Mouse (Mus musculus): ENCODE measurements at regions not wholly inside any gene's neighbourhood (a gene's known extent, or its start where the extent isn't known, plus 50 kb on each side); places are given as distances from the start of the nearest gene placed in this dataset.

DNA sequence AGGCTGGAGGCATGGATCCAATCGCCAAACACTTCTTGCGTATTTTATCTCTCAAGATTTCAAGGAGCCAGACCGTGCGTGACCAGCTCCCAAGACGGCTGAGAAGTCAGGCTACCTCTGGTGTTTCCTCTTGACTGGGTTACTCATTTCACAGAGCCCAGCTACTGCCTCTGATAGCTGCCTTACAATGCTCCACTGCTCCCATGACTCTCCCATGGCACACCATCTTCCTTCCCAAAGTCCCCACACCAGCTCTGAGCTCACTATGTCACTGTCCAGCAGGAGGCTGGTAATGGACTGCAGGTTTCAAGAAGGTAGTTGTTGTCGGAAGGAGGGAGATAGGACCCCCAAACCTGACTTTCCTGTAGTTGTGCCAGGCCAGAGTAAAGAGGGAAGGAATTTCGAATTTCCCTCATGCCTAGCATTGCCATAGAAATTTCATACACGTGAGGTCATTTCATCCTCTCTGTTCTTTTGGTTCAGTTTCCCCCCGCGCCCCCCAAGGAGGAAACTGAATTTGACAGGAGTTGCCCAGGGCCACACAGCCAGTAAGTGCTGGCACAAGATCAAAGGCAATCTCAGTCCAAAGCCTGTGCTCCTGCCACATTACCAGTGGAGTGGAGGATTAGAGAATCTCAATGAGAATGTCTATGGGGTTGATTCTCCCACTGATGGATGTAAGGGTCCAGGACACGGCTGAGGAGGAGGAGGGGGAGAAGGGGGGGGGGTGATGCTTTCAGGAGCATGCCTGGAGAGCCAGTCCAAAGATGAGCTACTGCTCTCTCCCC is 155.3 kb upstream of the Mocs1 start:
- Histone ChIP-seq H3K36me3 (no peaks in the 10 kb centered on the region), H3K4me1 (no peaks in the 10 kb centered on the region), H3K9me3 (peaks cover 5% of the 10 kb centered on the region; the same call in 1 of the 2 replicates), H3K4me3 (no peak overlapping the region), H3K27ac (no peak overlapping the region), H3K27me3 (ENCODE audit: insufficient read depth, poor library complexity, severe bottlenecking) (0 out of 2 replicates have a peak, but pooled peaks cover 9% of the 10 kb centered on the region)
- 68% methylated on average over 11 of the region's 11 CpGs for WGBS
- DNase-seq (ENCODE audit: low spot score): peak; percentile 47

DNA sequence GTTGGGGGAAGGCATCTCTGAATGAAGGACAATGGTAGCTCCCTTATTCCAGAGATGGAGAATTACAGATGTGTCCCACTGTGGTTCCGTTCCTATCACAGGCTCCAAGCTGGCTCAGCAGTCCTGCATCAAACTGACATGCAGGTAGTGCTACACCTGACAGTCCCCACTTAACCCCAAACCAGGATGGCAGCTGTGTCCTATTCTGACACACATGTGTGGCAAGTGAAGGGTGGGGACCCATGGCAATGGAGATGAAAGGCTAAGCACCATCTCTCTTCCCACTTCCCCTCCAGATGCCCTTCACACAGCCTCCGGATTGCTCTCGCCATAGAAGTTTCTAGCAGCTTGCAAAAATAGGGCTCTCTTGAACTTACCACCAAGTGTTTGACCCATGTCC is 153.2 kb upstream of the Mocs1 start:
- Histone ChIP-seq H3K36me3 (no peaks in the 10 kb centered on the region), H3K27me3 (ENCODE audit: insufficient read depth, poor library complexity, severe bottlenecking) (0 out of 2 replicates have a peak, but pooled peaks cover 9% of the 10 kb centered on the region), H3K4me1 (no peaks in the 10 kb centered on the region), H3K27ac (no peak overlapping the region), H3K4me3 (no peak overlapping the region), H3K9me3 (peaks cover 5% of the 10 kb centered on the region; the same call in 1 of the 2 replicates)
- 92% methylated on average over 3 of the region's 3 CpGs for WGBS
- peak; percentile 57 for DNase-seq (ENCODE audit: low spot score)

DNA sequence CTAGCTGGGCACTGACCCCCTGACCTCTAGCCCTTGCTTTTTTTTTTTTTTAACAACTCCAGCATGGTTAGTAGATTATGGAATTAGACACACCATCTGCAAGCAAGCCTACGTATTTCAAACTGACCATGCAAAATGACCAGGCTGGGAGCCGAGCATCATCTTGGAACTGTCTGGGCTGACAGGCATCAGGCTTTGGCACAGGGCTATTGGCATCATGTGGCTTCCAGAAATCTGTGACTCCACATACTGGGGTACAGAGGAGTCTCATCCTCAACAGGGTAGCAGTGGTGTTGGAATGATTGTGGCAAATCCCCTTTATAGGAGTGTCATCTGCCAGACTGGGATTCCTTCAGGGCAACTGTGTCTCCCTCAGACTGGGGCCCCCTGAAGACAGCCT is 152.7 kb upstream of the Mocs1 start:
- peak; percentile 58 for DNase-seq (ENCODE audit: low spot score)
- 0 out of 2 replicates have a peak, but pooled peaks cover 9% of the 10 kb centered on the region for H3K27me3 ChIP-seq (ENCODE audit: insufficient read depth, poor library complexity, severe bottlenecking)
- H3K4me3 ChIP-seq: no peak overlapping the region
- H3K9me3 ChIP-seq: 0 out of 2 replicates have a peak, but pooled peaks cover under 1% of the 10 kb centered on the region
- H3K36me3 ChIP-seq: no peaks in the 10 kb centered on the region
- WGBS: 69% methylated on average over 2 of the region's 2 CpGs
- no peaks in the 10 kb centered on the region for H3K4me1 ChIP-seq
- H3K27ac ChIP-seq: no peak overlapping the region

DNA sequence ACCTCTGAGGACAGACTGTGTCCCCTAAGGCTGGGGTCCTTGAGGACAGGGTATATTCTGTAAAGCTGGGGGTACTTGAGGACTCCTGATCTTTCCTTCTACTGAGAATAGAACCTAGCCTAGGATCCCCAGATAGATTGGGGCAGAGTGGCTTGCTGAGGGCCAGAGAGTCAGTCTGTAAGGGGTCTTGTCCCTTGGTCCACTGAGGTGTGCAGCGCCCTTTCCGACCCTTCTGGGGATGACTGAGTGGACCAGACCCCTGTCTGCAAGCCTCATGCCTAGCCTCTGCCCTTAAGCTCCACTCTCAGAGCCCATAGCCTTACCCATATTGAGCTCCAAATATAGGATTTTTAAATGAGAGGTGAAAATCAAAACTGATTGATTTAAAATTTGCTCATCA is 152.2 kb upstream of the Mocs1 start:
- no peak overlapping the region for H3K27ac ChIP-seq
- DNase-seq (ENCODE audit: low spot score): peak; percentile 59
- 0 out of 2 replicates have a peak, but pooled peaks cover 9% of the 10 kb centered on the region for H3K27me3 ChIP-seq (ENCODE audit: insufficient read depth, poor library complexity, severe bottlenecking)
- no peaks in the 10 kb centered on the region for H3K9me3 ChIP-seq
- no peaks in the 10 kb centered on the region for H3K36me3 ChIP-seq
- 90% methylated on average over 2 of the region's 2 CpGs for WGBS
- no peak overlapping the region for H3K4me3 ChIP-seq
- no peaks in the 10 kb centered on the region for H3K4me1 ChIP-seq

DNA sequence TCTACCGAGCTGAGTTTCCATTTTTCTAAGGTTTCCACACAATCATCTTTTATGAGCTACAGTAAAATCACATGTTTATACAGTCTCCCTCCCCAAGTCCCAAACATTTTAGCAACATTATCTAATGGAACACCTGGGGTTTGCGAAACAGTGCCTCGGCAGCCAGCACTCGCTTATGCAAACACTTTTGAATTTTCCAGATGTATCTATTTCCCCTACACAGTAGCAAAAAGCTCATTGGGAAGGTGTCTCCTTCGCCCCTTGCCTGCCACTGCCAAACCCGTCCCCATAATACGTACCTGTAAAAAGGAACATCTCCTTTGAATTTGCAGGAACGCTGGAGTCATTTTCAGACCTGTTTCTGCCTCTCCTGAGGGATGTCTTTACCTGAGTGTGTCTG is 149.6 kb upstream of the Mocs1 start:
- Histone ChIP-seq H3K9me3 (no peaks in the 10 kb centered on the region), H3K27me3 (ENCODE audit: insufficient read depth, poor library complexity, severe bottlenecking) (0 out of 2 replicates have a peak, but pooled peaks cover 5% of the 10 kb centered on the region), H3K27ac (no peak overlapping the region), H3K4me1 (no peaks in the 10 kb centered on the region), H3K4me3 (no peak overlapping the region), H3K36me3 (no peaks in the 10 kb centered on the region)
- no peak for DNase-seq (ENCODE audit: low spot score)
- 83% methylated on average over 8 of the region's 8 CpGs for WGBS

DNA sequence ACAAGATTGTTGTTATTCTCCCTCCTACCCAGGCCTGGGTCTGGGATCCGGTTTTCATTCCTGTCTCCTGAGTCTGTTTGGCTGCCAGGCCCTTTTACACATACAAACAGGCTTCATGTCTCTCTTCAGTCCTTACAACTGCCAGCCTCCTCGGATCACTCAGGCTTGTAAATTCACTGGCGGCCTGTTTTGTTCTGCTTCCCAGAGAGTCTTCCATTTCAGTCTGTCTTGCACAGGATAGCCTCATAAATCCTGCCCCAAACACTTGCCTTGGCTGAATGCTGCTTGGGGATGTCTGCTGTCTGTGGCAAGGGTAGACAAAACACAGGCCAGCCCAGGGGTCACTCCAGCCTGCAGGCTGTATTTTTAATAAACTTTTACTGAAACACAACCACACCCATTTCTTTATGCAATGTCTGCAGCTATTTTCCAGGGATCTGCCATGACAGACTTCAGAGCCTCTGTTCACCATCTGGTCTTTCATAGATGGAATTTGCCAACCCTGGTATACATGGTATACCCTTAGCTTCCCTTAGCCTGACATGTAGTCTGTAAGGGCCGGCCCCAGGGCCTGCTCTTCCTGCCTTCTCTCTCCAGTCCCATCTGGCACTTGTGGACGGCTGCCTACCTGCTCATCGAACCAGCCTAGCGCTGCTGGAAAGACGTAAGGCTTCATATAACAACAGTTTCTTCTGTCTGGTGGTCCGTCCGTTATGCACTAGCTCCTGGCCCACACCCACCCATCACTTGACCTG is 149.0 kb upstream of the Mocs1 start:
- Histone ChIP-seq H3K27ac (no peak overlapping the region), H3K27me3 (ENCODE audit: insufficient read depth, poor library complexity, severe bottlenecking) (no peaks in the 10 kb centered on the region), H3K4me3 (no peak overlapping the region), H3K4me1 (no peaks in the 10 kb centered on the region), H3K9me3 (no peaks in the 10 kb centered on the region), H3K36me3 (no peaks in the 10 kb centered on the region)
- DNase-seq (ENCODE audit: low spot score): peak; percentile 43
- 79% methylated on average over 10 of the region's 10 CpGs for WGBS

DNA sequence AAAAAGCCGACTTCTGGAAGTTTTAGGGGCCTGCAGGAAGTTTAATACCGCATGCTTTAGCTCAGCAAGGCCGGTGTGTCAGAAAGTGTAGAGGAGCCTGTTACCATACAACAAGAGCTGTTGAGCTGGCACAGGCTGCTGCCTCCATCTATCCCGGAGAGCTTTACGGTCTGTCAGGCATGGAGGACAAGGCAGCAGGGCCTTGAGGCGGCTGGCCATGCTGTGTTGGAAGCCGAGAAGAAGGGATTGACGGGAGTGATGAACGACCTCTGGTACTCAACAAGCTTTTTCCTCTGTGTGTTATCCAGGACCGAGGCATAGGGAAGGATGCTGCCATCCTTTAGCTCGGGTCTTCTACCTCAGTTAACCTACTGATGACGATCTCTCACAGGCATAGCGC is 146.8 kb upstream of the Mocs1 start:
- Histone ChIP-seq H3K36me3 (no peaks in the 10 kb centered on the region), H3K4me3 (no peak overlapping the region), H3K27ac (no peak overlapping the region), H3K9me3 (no peaks in the 10 kb centered on the region), H3K4me1 (no peaks in the 10 kb centered on the region), H3K27me3 (ENCODE audit: insufficient read depth, poor library complexity, severe bottlenecking) (no peaks in the 10 kb centered on the region)
- peak; percentile 65 for DNase-seq (ENCODE audit: low spot score)
- WGBS: 81% methylated on average over 13 of the region's 13 CpGs

DNA sequence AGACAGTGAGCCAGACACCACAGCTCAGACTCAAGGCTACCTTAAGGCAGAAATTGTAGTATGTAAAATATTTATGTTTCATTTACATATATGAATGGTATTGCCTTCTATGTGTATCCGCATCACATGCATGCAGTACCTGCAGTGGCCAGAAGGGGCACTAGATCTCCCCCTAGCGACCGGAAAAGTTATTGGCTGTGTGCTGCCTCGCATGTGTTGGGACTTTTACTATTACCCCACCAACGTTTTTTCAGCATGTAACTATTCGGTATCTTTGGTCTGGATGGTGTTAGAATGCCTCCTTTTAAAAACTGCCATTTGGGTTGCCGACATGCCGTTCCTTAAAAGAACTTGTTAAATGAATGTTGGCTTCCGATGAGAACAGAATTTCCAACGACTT is 145.7 kb upstream of the Mocs1 start:
- no peaks in the 10 kb centered on the region for H3K36me3 ChIP-seq
- 80% methylated on average over 10 of the region's 10 CpGs for WGBS
- H3K27ac ChIP-seq: no peak overlapping the region
- no peak overlapping the region for H3K4me3 ChIP-seq
- no peaks in the 10 kb centered on the region for H3K4me1 ChIP-seq
- H3K9me3 ChIP-seq: no peaks in the 10 kb centered on the region
- DNase-seq (ENCODE audit: low spot score): peak; percentile 38
- H3K27me3 ChIP-seq (ENCODE audit: insufficient read depth, poor library complexity, severe bottlenecking): no peaks in the 10 kb centered on the region

DNA sequence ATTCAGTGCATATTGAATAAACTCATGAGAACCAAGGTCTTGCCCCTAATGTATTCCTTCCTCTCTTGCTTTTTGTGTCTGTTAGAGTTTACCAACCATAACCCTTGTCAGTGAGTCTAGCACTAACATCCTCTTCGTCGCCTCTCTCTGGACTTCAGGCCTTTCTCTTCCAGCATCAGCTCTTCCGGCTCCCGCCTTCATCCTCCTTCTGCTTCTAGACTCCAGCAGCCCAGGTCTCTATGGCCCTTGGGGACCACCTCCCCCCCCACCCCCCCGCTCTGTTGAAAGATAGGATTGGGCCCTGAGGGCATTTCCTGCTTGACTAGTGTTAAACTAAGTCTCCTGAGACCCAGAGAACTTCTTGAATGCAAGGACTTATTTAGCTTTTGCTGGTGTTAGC is 144.7 kb upstream of the Mocs1 start:
- no peak overlapping the region for H3K4me3 ChIP-seq
- peak; percentile 63 for DNase-seq (ENCODE audit: low spot score)
- H3K27me3 ChIP-seq (ENCODE audit: insufficient read depth, poor library complexity, severe bottlenecking): no peaks in the 10 kb centered on the region
- H3K4me1 ChIP-seq: no peaks in the 10 kb centered on the region
- WGBS: 78% methylated on average over 5 of the region's 5 CpGs
- no peak overlapping the region for H3K27ac ChIP-seq
- no peaks in the 10 kb centered on the region for H3K9me3 ChIP-seq
- H3K36me3 ChIP-seq: no peaks in the 10 kb centered on the region

DNA sequence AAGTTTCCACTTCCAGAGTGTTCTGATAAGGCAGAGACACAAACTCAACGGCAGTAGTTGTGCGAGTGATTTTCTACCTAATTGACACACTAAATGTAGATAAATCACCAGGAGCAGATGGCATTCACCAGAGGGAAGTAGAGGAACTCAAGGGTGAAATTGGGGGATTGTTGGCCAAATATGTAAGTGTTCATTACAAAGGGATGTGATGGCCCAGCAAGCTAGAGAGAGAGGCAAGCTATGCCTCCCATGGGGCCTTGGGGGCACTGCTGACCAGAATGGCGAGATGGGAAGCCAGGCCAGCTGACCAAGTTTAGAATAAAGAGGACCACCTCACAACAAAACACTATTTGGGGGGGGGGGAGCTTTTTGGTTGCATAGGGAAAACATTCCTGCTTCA is 136.5 kb upstream of the Mocs1 start:
- Histone ChIP-seq H3K27ac (no peak overlapping the region), H3K4me1 (no peaks in the 10 kb centered on the region), H3K36me3 (no peaks in the 10 kb centered on the region), H3K9me3 (no peaks in the 10 kb centered on the region), H3K27me3 (ENCODE audit: insufficient read depth, poor library complexity, severe bottlenecking) (no peaks in the 10 kb centered on the region), H3K4me3 (no peak overlapping the region)
- DNase-seq (ENCODE audit: low spot score): no peak
- 77% methylated on average over 3 of the region's 3 CpGs for WGBS

DNA sequence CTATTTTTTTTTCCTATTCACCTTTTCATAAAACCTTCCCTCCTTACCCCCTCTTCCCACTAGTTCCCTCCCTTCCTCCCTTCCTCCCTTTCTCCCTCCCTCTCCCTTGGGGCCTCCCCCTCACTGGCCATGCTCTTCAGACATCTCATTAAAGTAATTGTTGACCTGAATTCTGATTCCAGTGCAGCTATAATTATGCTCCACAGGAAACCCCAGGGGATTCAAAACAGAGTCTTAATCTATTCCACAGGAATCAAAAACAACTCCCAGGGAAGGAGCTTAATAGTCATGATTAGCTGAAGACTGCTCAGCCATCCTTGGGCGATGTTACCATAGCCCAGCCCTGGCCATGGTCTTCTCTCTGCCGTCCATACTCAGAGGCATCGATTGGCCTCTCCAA is 123.7 kb upstream of the Mocs1 start:
- DNase-seq (ENCODE audit: low spot score): no peak
- 73% methylated on average over 3 of the region's 3 CpGs for WGBS
- no peak overlapping the region for H3K27ac ChIP-seq
- H3K4me3 ChIP-seq: no peak overlapping the region
- H3K27me3 ChIP-seq (ENCODE audit: insufficient read depth, poor library complexity, severe bottlenecking): no peaks in the 10 kb centered on the region
- H3K4me1 ChIP-seq: no peaks in the 10 kb centered on the region
- H3K9me3 ChIP-seq: no peaks in the 10 kb centered on the region
- no peaks in the 10 kb centered on the region for H3K36me3 ChIP-seq

DNA sequence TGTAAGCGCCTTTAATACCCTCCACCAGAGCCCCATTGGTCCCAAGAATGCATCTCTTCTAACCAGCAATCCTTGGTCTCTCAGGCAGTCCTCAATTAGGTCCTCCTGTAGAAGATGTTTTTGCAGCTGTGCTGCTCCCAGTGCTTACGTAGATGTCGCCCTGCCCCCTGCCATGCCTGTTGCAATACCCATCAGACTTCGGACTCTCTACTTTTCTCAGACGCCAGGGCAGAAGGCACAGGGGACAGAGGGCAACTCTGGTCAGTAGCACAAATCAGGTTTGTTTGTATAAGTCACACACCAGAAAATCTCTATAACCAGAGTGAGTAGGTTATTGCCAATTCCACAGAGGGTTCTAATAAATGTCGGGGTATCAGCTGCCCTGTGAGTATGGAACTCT is 123.0 kb upstream of the Mocs1 start:
- Histone ChIP-seq H3K4me1 (no peaks in the 10 kb centered on the region), H3K4me3 (no peak overlapping the region), H3K36me3 (no peaks in the 10 kb centered on the region), H3K27ac (no peak overlapping the region), H3K9me3 (no peaks in the 10 kb centered on the region), H3K27me3 (ENCODE audit: insufficient read depth, poor library complexity, severe bottlenecking) (no peaks in the 10 kb centered on the region)
- DNase-seq (ENCODE audit: low spot score): no peak
- WGBS: 83% methylated on average over 6 of the region's 6 CpGs

DNA sequence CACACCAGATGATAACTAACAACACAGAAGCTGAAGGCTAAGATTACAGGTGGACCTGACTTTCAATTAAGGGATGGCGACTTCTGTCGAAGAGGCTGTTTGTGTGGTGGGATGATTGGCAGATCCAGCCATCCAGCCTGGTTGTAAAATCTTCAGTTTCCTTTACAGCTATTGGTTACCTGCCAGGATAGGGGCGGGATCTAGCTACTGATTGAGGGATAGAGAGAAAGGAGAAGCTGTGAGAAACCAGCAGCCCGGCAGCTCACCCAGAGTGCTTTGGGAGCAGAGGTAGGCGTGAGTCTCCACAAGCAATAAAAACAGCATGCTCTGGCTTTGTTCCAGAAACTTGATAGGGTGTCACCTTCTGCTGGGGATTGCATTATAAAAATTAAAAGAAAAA is 119.1 kb upstream of the Mocs1 start:
- 31% methylated on average over 5 of the region's 5 CpGs for WGBS
- H3K27ac ChIP-seq: no peak overlapping the region
- DNase-seq (ENCODE audit: low spot score): peak; percentile 76
- H3K4me3 ChIP-seq: no peak overlapping the region
- no peaks in the 10 kb centered on the region for H3K4me1 ChIP-seq
- no peaks in the 10 kb centered on the region for H3K27me3 ChIP-seq (ENCODE audit: insufficient read depth, poor library complexity, severe bottlenecking)
- H3K9me3 ChIP-seq: no peaks in the 10 kb centered on the region
- no peaks in the 10 kb centered on the region for H3K36me3 ChIP-seq
